Mouse (Mus musculus): ENCODE results near the gene Gm29797.

The Gm29797 gene

DNA sequence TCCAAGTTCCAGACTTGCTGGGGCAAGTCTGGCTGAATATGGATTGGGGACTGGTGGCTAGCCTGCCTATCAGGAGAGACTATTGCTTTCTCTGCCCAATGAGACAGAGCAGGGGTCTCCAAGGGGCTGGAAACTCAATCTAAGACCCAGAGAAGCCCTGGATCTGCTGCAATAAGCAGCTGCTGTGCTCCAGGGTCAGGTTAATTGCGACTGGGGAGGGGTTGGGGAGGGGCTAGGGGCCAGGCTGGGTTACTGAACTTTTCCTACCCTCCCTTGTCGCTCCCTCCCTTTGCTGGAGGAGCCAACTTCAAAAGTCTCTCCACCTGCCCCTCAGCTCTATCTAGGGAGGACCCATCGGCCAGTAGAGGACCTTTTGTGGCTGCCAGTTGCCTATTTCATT lies at the start of gene Gm29797:
TSS of gene Gm29797 (plus strand) at position 301 of the 400 bp plus-strand sequence.
- in situ Hi-C loops (cut with MseI, MboI) = no loop called here

DNA sequence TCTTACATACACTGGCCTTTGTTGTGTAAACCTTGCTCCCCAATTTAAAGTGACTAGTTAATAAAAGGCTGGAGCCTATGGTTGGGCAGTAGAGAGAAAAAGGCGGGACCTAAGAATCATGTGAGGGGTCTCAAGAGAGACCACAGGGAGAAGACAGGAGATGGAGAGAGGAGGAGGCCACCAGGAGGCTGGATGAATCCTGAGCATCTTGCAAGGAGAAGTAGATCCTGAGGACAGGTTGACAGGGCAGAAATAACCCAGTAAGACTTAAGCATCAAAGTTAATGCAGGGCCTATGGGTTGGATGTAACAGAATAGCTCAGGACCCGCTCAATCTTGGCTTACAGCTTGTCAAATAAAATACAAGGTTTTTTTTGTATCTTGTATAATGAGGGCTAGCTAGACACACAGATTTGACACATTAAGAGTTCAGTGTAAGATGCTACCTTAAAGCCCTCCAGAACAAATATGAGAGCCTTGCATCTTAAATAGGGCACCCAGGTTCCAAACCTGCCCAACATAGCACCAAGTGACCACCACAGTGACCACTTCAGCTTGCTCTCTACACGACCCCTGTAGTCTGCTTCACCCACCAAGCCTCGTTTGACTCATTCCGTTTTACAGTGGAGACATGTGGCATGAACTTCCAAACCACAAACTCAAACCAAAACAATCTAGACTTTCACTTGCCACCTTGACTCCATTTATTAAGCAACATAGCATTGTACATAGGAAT lies 37.9 kb upstream of the Gm29797 start:
- in situ Hi-C loops (cut with MseI, MboI) = no loop called here

DNA sequence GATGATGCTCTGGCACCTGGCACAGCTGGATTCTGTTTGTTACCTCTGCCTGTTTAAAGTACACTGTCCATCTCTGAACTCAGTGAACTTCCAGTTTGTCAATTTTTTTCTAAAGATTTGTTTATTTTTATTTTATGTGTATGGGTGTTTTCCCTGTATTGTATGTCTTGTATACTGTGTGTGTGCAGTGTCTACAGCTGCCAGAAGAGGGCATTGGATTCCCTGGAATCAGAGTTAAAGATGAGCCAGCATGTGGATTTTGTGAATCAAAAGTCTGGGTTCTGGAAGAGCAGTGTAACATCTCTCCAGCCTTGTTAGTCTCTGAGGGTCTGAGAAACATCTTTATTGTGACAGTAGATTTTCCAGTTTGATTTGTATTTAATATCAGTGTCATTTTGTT lies 33.4 kb upstream of the Gm29797 start:
- in situ Hi-C loops (cut with MseI, MboI) = no loop called here

DNA sequence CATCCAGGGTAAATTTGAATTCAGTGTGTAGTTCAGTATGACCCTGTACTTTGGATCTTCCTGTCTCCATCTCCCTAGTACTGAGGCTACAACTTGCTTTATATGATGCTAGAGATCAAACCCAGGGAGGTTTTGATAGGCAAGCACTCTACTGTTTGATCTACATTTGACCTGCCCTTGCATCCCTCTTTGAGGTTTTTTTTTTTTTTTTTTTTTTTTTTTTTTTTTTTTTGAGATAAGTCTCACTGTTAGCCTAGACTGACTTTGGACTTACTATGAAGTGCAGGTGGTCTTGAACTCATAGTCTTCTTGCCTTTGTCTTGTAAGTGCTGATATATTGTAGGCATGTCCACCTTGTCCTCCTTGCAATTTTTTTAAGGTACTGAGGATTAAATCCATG lies 28.4 kb upstream of the Gm29797 start:
- in situ Hi-C loops (cut with MseI, MboI) = no loop called here

DNA sequence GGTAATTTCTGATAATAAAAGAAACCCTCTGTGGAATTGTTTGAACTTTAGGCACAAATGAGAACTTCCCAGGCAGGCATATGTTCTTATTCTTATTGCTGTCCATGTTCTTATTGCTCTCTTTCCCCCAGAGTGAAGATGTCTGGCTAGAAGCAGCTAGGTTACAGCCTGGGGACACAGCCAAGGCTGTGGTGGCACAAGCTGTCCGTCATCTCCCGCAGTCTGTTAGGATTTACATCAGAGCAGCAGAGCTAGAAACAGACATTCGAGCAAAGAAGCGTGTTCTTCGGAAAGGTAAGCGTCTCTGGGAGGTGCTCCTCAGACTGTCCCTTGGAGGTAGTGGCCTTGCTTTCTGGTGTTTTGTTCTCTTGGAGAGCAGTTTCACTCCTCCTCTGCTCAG lies 24.2 kb upstream of the Gm29797 start:
- in situ Hi-C loops (cut with MseI, MboI) = no loop called here

DNA sequence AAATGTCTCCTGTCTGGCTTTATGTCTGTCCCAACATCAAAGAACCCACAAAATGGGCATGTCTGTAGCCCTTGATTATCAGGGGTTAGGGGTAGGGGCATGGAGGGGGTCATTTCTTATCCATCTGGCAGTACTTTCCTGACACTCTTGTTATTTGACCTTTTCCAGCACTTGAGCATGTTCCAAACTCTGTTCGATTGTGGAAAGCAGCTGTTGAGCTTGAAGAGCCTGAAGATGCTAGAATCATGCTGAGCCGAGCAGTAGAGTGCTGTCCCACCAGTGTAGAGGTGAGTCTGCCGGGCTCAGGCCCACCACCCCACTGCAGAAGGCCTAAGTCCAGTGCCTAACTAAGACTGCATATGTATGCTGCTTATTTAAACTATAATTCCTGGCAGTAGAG lies 21.0 kb upstream of the Gm29797 start:
- in situ Hi-C loops (cut with MseI, MboI) = no loop called here

DNA sequence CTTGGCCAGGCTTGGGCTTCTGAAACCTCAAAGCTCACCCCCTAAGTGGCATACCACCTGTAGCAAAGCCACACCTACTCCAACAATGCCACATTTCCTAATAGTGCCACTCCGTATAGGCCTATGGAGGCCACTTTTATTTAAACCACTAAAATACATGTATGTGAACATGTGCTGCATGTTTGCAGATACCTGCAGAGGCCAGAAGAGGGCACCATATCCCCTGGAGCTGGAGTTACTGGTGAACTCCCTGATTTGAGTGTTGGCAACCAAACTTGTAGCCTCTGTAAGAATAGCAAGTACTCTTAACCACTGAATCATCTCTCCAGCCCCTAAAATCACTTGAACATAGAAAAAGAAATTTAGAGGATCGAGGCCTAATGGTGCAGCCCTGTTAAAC lies 12.5 kb upstream of the Gm29797 start:
- in situ Hi-C loops (cut with MseI, MboI) = no loop called here

DNA sequence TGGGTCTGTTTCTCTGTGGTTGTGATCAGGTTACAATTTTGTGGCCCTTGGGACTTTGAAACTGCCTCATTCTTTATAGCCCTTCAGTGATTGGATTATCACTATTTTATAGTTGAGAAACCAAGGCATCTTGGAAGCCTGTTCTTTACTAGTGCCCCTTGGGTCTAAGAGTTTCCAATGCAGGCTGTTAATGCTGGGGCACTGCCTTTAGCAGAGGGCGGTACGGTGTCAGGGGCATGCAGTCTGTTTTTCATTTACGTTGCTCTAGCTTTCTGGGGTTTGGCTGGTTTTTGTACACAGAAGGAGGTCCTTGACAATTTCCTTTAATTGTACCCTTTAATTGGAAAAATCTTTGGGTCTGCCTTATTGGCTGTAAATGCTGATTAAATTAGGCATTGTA lies 11.2 kb upstream of the Gm29797 start:
- in situ Hi-C loops (cut with MseI, MboI) = no loop called here

DNA sequence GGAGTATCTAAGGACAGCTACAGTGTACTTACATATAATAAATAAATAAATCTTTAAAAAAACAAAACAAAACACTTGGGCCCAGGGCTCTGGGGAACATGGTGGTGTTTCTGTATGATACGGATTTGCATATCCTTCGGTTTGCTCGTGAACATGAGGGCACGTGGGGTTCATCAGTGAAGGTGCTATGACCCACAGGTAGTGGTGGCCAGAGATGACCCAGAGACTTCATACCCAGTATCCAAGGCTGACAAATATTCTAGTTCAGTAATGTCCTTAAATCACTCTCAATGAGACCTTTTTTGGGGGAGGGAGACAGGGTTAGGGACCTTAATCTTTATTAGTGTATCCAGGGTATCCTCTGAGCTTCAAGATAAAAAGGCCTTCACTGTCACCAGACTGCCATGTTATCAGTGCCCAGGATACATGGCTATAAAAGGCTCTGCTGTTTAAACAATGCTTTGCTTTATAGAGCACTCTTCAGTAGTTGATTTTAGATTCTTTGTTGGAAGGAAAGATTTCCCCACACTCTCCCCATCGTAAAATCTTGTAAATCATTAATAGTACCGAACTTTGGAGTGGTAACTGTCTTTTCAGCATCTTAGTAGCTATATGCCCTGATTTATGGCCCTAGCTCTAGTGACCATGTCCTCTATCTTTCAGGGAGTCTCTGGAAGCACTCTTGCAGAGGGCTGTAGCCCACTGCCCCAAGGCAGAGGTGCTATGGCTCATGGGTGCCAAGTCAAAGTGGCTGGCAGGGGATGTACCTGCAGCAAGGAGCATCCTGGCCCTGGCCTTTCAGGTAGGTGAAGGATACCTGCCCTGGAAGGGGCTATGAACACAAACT lies 10.0 kb upstream of the Gm29797 start:
- in situ Hi-C loops (cut with MseI, MboI) = no loop called here

DNA sequence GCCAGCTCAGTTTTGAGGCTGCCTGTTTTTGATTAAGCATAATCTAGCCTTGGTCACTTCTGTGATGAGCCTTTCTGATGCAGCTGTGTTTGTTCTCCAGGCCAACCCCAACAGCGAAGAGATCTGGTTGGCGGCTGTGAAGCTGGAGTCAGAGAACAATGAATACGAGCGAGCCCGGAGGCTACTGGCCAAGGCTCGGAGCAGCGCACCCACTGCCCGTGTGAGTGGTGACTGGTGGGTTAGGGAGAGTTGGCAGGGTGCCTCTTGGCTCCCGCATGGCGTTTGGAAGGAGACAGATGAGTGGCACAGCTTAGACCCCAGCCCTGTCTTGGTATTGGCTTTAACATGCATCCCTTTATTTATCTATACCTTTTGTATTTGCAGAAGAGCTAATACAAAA lies 7.9 kb upstream of the Gm29797 start:
- in situ Hi-C loops (cut with MseI, MboI) = no loop called here

DNA sequence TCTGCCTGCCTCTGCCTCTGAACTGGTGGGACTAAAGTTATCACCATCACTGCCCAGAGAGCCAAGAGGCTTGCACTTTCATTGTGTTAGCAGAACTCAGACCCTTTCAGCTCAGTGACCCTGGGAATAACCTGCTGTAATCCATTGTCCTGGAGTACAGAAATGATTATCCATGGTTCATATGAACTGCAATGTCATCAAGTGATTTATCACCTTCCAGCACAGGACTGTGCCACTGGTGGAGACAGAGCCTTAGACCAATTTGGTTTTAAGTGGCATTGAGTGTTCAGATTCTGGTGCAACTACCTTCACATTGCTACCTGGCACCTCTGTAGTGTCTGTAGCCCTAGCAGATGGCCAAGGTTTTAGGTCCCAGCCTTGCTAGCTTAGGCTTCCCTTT lies 3.8 kb upstream of the Gm29797 start:
- in situ Hi-C loops (cut with MseI, MboI) = no loop called here

DNA sequence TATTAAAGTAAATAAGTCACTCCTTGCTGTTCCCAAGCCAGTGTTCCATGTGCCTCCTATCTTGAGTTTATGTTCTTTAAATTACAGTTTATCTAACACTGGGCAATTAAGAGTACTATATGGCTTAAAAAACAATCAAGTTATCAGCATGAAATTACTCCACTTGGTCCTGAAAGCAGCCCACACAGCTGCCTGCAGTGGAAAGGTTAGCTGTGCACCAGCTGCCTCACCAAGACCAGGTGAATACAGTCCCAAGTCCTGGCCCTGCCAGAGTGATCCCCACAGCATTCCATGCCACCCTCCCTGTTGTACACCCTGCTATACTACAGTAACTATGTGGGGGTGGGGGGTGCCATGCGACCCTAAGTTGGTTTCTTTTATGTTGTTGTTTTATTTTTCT lies 3.3 kb upstream of the Gm29797 start:
- in situ Hi-C loops (cut with MseI, MboI) = no loop called here

DNA sequence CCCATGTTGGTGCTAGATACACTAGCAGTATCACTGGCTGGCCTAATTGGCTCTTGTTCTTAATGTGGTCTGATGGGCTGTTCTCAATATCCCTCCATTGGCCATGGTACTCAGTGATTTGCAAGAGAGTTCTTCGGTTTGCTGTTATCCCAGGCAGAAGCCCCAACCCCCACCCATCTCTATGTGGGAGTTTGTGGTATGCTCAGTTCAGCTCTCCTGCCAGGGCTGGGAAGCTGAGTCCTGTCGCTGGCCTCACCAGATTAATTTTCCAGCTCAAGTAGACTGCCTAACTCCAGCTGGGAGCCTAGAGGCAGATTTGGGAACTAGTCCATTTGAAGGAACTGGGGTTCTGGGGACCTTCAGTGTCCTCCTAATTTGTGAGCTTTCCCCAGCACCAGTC lies 607 bp downstream of the Gm29797 start:
- in situ Hi-C loops (cut with MseI, MboI) = no loop called here

DNA sequence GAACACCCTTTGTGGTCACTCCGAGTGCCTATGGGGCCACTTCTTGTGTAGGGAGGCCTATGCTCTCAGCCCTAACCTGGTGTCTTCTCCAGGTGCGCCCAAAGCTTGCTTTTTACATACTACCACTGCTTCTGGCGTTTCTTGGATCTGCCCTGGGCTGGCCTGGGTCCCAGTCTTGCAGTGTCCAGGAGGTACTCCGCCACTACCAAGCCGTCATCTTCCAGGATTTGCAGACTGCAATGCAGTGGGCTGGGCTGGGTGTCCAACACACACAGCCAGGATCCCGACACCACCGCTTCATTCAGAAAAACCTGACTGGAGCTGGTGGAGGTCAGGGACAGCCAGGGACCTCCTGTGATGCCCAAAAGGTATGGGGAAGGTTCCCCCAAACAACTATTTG lies 1.7 kb downstream of the Gm29797 start:
- in situ Hi-C loops (cut with MseI, MboI) = no loop called here

DNA sequence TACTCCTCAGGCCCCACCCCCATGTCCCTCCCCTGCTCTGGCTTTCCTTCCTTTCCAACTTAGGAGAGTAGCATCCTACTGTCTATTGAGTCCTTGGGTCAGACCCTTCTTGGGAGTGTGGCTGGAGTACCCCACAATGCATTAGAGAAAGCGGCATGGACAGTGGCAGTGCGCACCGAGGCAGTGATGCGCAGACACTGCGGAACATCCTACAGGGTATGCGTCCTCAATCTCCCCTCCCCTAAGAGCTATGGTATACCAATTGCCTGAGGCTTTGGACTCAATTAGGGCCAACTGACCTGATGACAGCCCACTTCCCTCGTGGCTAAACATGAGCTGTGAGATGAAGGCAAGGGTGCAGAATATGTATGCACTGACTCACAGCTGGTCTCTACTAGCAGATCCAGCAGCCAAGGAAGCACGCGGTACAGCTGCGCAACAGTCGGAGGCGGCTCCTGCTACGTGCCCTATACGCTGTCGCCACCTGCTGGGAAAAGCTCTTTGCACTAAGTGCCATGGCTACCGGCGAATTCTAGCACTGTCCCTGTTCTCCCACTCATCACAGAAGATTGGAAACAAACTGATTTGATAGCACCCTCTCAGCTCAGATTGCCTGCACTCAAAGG lies 2.2 kb downstream of the Gm29797 start:
- in situ Hi-C loops (cut with MseI, MboI) = no loop called here

DNA sequence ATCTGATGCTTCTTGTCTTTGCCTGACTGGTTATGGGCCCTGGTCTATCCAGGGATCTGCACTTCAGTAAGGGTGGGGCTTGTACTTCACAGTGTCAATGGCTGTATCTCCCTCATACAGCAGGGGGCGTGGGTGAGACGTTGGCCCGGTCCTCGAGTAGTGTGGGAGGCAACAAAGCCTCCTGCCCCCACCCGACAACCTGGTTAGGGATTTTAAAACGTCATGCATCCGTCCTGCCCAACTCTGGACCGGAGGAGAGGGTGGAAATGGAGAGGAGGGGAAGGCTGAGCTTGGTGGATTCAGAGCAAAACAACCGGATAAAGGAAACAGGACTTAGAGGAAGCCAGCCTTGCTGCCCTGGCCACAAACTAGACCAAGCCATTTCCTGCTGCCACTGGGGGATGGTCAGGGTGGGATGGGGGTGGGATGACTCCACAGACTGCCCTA lies 2.8 kb downstream of the Gm29797 start:
- in situ Hi-C loops (cut with MseI, MboI) = no loop called here

DNA sequence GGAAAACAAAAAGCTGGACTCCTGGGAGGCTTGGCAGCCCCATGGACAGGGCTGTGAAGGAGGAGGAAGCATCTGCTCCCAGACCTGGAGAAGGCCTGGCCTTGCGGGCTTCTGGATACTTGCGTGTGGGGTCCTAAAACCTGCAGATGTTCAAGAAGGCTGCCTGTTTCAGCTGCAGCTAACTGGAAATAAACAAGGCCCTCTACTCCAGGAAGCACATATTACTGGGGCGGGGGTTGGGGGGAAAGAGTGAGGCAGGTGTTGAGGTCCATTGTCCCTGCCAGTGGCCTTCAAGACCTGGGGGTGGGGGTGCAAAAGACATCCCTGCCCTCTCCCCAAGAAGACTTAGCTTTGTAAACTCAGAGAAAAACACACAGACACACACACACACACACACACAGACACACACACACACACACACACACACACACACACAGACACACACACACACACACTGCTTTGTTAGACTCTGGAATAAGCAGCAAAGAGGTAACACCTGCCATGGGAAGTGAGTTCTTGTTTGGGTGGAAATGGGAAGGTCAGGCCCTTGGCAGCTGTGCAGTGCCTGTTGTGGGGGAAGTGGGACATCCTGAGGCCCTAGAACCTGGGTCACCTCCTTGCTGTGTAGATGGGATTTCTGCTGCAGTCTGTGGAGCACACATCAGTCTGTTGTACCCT lies 5.9 kb downstream of the Gm29797 start:
- in situ Hi-C loops (cut with MseI, MboI) = no loop called here

DNA sequence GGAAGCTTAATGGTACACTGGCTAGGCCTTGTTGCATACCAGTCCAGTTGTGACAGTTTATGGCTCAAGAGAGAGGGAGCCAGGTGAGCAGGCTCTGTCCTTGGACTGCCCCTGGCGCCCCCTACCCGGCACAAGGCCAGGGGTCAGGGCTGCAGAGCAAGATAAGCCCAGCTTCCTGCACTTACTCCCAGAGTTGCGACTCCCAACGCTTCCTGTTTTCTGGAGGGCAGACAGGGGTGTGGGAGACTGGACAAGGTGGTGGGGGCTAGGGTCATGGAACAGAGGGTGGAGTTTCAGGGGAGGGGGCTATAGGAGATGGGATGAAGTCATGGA lies 6.4 kb downstream of the Gm29797 start:
- in situ Hi-C loops (cut with MseI, MboI) = no loop called here

DNA sequence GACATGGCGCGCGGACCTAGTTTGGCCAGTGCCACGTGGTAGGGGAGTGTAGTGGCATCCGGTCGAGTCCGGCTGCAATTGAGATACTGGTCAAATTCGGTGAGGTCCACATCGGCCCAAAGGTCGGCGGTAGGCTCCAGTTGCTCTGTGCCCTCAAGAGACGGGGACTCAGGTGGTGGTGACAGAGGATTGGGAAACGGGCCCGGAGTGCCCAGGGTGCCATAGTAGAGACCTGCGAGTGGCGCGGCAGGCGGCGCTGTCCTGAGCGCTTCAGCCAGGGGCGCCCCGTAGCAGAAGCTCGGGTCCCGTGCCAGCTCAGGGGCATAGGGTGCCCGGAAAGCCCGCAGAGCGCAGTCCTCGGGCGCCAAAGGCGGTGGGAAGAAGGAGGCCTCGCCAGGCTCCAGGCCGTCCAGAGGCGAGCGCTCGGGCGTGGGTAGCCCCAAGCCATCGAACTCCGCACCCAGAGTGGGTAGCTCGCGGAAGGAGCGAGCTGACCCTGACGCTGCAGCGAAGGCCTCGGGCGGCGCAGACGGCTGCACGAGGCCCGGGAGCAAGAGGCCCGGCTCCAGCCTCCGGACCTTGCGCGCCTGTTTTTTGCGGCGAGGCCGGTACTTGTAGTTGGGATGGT lies 13.6 kb downstream of the Gm29797 start:
- in situ Hi-C loops (cut with MseI, MboI) = no loop called here

DNA sequence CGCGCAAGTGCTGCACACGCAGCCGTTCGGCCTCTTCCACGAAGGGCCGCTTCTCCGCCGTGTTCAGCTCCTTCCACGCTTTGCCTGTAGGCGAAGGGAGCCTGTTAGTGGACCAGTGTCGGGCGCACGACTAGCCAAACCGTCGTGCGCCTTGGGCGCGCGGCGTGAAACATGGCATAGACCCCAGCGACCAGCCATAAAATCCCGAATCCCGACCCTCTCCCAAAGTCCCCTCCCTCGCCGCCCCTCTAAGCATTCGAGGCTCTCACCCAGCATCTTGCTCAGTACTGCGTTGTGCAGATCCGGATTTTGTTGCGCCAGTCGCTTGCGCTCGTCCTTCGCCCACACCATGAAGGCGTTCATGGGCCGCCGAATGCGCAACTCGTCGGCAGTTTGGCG lies 14.1 kb downstream of the Gm29797 start:
- in situ Hi-C loops (cut with MseI, MboI) = no loop called here

DNA sequence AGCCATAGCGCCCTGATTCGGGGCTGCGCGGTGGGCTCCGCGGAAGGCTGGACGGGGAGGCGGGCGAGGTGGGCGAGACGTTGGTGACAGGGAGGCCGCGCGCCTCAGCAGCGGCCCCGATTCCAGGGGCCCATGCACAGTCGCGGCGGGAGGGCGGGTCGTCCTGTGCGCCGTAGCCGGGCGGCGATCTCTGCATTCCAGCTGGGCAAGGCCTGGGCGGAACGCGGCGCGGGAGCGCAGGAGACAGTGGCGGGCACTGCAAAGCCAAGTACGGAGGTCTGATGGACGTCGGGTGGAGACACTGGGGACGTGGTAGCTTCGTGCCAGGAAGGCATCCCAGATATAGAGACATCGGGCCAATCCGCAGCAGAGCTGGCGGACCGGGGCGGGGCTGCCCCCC lies 14.5 kb downstream of the Gm29797 start, which contains the start of gene Sox18:
TSS of gene Sox18 (minus strand) at position 315 of the 400 bp plus-strand sequence.
- in situ Hi-C loops (cut with MseI, MboI) = no loop called here

DNA sequence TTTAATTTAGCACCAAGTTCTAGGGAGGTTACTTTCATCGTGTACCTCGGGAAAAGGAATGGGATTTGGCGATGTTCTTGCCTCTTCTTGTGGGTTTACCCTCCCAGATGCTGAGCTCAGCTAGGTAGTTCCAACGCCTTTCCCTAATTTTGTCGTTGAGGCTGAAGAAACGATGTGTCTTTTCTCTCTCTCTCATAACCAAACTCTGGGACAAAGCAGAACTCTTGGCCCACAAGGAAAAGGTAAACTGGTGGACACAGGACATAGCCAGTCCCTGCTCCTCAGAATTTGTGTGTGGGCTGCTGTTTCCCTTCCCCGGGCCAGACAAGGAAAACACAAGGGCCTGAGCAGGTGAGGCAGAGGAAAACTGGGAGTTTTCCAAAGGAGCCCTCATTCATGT lies 15.2 kb downstream of the Gm29797 start:
- in situ Hi-C loops (cut with MseI, MboI) = no loop called here

All from mouse trophoblast stem cell (cell line).